Mouse (Mus musculus): ENCODE measurements around the gene Exoc5.

GRCm38 (mm10) chr14:49027779-49028368, 38.6 kb downstream of the Exoc5 start:
- TF ChIP-seq RCOR1 (conservative IDR thresholded peaks at IDR 0.05; ENCODE audit: low read depth, low read length): no peak
- no peak for TF ChIP-seq SIN3A (IDR thresholded peaks at IDR 0.05; ENCODE audit: low read length)
- no peak for TF ChIP-seq PAX5 (IDR thresholded peaks at IDR 0.05; ENCODE audit: low read length)
- TF ChIP-seq CTCF (conservative IDR thresholded peaks at IDR 0.05 in 1 of 2, IDR thresholded peaks at IDR 0.05 in 1 of 2; ENCODE audit: low read depth in 2 of 2, low read length in 2 of 2): peak; percentile 7 to 57; a peak in 3 of 4 replicates
- TF ChIP-seq EP300 (IDR thresholded peaks at IDR 0.05; ENCODE audit: low read length): no peak
- TF ChIP-seq MAFK (IDR thresholded peaks at IDR 0.05; ENCODE audit: insufficient replicate concordance, low read length): no peak
- no peak for TF ChIP-seq GABPA (IDR thresholded peaks at IDR 0.05; ENCODE audit: insufficient replicate concordance, low read depth, low read length)
- no peak for TF ChIP-seq POLR2A (IDR thresholded peaks at IDR 0.05; ENCODE audit: low read depth, low read length)
